Mouse (Mus musculus) retina, embryonic 14.5 days (tissue): ENCODE results near the gene Zhx3.

Source experiments
- DNase-seq: peaks from one replicate; pipeline ENCODE4 v3.0.0-alpha.2; 2015; ENCODE audit warnings: low spot score

The Zhx3 gene

DNA sequence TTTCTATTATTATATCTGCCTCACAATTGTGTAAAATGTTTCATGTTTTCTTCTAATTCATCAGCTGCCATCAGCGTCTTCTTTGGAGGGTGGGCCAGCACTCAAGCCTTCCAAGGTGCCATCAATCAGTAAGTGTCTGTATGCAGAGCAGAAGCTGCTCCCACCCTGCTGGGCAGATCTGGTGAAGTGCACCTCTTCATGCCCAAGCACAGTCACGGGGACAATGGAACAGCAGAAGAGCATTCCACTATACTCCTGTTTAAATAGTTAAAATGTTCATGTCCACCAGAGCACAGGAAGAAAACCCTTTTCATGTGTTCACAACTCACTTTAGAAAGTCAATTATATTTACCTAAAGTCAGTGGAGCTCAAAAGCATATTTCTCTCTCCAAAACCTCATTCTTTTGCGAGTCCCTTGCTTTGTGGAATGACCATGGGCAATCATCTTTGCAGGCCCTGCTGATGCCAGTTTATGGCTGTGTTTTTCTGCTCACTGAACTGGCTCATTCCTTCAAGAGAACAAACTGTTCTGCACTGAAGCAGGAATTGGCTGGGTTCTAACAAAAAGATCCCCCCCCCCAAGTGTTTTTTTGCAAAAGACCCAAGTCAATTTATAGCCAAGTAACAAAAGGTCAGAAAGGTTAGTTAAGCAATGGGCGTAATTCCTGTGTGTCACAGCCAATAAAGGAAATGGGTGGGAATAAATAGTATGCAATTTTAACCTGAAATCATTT is 67.8 kb downstream of the Zhx3 start:
- DNase-seq = no peak

DNA sequence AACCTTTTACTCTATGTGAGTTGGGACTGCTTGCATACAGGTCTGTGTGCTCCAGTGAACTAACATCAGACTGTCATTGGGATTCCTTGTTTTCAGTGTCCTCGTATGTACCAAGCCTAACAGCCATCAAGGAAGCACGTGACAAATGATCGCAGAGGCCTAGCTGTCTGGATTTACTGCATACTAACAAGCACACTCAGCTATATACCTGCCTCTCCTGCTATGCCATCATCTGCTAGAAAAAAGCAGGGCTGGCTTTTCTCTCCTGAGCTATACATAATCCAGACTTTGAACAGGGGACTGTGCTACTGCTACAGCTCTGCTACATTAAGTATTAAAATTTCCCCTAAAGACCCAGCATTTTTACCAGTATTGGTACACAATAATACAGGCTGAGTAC is 70.5 kb downstream of the Zhx3 start:
- no peak for DNase-seq

DNA sequence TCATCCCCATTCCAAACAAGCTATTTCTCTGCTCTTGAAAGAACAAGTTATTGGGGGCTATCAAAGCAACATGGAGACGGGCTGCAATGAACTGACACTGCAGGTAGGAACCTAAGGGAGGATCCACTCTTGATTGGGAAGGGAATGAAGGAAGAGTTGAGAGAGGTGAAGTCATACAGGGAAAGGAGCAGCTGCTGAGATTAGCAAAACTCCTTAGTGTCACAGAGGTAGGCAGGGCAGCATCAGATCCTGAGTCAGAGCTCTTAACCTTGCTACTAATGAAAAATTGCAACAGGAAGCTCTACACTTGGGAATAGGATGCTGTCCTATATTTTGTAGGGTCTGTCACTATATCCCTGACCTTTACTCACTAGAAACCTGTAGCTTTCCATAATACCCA is 71.8 kb downstream of the Zhx3 start:
- no peak for DNase-seq

DNA sequence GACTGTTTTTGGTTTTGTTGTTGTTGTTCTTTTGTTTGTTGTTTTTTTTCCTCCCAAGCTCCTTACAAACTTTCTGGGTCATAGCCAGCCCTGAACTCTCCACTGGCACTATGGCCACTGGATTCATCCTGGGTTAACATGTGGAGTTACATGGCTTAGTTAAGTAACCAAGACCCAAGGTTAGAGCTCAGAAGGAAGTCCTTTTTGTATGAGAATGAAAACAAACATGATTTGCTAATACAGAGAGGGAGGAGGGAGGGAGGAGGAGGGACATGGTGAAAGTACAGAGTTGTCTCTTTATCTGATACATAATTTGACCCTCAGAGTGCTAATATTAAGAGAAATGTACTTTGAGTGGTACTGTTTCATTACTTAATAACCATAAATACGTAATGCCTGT is 74.6 kb downstream of the Zhx3 start:
- DNase-seq = no peak

DNA sequence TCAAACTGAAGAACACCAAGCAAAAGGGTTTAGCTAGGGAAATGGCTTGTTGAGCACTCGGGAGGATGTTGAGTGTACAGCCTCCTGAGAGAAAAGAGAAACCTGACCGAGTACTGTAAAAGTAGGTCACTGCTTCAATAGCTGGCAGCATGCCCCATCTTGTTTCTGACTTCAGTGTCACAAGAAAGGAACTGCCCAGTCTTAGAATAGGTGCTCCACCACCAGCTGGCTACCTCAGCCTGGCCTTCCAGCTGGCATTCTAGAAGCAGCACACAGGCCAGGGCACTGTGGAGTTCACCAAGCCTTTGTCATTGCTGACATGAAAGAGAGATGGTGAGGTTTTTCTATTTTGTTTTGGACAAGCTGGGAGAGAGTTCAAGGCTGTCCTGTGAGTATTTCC is 75.8 kb downstream of the Zhx3 start:
- no peak for DNase-seq

DNA sequence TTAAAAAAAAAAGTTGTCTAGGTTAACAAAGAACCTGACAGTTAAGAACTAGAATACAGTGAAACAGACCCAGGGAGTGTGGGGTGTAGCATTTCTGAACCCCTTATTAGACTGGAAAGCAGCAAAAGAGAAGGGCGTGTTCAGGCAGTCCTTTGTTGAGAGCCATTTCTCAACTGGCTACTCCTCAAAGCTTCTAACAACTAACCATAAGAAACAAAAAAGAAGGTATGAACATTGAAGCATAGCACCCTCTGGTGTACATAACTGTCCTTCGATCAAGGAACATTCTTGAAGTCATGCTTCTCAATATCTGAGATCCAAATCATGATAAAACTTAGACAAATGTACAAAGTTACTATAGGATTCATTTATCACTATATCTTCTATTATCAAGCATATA is 79.7 kb downstream of the Zhx3 start:
- no peak for DNase-seq

DNA sequence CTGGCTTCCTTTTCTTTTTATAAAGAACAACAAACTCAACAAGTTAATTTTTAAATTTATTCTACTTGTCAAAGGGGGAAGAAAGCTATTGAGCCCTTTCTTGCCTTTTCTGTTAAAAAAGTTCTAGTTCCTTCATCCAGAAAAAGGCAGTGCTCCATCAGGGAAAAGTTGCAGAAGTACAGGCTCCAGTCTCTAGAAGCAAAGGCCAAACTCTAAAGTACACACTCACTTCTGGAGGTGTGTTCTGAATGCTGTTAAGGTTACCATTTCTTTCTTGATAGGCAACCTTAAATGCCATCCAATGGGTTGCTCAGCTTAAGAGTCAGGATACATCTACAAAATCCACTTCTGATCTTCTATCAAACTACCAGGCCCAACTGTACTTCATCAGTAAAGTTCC is 83.1 kb downstream of the Zhx3 start:
- DNase-seq = no peak

DNA sequence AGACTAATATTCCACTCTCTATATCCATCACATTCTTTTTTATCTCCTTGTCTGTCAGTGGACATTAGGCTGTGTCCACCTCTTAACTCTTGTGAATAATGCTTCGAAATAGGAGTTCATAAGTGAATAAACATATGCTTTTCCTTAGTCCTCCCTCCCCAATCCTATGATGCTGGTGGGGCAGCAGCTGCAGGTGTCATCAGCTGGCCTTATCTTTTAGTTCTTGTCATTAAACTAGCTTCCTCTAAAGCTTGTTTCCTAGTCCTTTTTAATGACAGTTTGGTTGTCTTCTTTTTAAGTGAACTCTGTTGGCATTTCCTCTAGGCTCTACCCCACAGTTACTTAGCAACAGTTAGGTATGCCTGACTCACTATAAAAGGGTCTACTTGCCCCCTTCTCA is 83.8 kb downstream of the Zhx3 start:
- no peak for DNase-seq

DNA sequence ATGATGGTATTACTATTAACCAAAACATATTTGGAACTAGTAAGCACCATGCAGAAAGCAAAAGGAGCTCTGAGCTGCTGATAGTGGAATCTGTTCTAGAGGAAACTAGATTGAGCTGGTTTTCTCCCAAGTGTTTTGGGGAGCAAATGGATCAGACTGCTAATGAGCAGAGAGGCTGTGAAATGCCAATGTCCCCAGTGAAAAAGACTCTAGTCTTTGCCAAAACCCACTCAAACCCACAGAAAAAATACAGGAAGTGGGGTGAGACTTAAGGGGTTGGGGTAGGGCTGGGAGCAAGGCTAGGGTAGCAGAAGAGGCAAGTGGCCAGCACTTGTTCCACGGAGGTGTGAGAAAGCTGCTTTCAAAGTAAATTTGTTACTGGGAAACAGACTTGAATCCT is 86.5 kb downstream of the Zhx3 start:
- DNase-seq = no peak

DNA sequence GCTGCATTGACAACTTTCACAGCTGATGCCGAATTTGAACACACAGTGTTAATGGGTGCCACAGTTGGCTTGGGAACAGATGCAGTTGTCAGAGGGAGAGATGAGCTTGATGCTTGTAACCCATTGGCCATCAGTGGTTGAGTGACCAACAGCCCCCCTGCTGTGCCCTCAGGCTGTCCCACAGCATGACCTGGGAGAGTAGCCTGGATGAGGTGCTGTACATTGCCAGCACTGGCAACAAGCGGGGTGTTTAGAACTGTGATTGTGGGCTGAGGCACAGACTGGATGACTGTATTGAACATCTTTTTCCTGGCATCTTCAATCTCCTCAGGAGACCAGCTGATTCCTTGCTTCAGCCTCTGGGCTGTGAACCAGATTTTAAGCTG is 92.0 kb downstream of the Zhx3 start:
- DNase-seq = no peak

DNA sequence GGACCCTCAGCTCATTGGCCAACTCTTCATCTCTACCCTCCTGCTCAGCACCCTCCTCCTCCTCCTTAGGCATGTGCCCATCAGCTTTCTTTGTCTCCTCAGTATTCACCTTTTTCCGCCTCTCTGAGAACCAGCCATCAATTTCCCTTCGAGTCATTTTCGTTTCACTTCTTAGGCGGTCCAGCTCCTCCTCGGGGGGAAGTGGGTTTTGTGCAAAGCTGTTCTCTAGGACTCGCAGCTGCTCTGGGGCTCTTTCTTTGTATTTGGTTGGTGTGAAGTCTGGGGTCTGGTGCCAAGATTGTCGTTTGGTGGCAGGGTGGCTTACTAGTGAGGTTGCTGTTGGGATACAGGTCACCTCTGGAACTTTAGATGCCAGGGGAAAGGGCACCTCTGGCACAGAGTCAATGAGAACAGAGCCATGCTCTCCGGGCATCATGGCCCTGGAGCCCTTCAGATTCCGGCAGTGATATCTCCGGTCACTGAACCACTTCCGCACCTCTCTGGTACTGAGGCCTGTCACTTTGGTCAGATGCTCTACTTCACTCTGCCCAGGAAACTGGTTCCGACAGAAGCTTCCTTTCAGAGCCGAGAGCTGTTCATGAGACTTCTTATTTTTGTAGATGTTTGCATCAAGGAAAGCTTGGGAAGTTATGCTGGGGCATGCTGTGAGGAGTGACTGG is 92.5 kb downstream of the Zhx3 start:
- DNase-seq = no peak

DNA sequence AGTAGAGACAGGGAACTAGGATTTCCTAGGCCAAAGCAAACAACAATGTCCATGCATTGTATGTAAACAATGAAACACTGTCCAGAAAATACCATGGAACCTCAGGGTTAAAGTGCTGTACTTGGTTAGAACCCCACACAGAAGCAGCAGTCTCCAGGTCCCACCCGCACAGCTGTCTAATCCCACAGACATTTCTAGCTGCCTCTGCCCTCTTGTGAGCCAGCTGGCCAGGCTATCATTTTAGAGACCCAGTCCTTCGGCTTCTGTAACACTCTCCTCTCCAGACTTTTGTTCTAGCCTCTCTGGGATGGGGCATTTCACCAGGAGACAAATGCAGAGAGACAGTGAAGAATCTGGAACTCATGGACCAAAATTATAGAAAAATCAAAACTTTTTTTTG is 94.8 kb downstream of the Zhx3 start:
- no peak for DNase-seq

DNA sequence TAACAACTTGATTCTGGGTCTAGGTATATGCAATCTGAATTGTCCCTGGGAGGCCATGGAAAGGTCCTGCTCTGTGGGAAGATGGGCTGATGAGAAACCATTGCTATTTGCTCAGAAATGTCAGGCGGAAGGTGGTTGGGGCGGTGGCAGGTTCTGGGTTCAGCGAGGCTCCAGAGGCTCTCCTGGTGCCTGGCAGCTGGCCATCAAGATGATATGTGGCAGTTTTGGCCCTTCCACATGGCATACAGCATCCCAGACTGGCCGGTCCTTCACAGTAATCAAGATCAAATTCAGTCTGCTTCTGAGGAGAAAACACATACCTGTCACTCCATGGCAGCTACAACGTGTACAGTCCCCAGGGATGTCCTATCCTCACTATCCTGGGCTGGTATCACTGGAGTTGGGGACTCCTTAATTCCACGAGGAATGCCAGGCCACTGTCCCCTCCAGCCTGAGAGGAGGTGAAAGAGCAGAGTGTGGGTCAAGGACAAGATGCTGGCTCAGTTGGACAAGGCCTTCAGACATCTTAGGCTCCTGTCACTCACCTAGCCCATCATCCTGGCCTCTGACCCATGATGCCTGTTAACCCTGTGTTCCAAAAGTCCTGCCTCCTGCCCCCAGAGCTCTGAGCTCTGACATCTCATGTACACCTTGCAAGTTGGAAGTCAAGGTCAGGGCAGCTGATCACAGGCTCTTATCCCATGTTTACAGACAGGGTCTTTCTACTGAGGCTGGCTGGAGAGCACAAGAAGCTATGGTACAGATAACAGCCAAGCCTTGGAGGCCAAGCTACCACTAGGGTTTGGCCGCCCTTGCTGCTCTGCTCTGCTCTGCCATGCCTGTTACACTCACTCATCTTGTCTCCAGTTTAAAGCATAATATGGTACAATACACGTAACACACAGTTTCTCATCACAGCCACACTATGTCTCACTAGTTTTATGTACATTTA is 101.2 kb downstream of the Zhx3 start:
- no peak for DNase-seq

DNA sequence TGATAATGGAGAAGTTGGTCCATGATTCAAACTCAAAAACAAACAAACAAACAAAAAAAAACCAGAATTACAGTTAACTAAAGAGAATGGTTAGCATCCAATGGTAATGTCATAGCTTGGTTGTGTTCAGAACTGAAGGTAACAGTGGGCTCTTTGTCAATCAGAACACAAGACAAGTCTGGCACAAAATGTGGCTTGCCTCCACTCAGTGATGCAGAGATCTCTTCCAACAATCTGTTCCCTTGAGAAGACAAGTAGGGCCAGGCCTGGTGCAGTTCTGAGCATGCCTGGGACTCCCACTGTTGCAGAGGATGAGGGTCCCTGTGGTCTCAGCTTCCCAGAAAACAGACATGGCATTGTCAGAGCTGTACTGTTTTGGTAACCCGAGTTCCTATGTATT is 101.9 kb downstream of the Zhx3 start:
- no peak for DNase-seq

DNA sequence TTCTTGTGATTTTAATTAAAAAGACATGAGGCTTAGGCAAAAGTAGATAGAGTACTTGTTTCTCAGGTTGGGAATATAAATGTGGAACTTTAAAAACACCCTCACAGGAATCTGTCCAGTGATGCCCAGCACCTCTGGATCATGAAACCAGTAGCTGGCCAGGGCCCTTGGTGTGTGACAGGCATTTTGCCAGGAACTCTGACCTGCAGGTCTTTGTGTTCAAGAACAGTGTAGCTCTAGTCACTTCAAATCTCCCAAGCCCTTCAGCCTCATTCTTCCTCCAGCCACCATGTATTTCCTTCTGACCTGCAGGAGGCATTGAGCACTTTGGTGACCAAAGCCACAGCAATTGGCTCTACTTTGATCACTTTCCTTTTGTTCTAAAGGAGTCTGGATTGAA is 102.4 kb downstream of the Zhx3 start:
- DNase-seq = no peak

DNA sequence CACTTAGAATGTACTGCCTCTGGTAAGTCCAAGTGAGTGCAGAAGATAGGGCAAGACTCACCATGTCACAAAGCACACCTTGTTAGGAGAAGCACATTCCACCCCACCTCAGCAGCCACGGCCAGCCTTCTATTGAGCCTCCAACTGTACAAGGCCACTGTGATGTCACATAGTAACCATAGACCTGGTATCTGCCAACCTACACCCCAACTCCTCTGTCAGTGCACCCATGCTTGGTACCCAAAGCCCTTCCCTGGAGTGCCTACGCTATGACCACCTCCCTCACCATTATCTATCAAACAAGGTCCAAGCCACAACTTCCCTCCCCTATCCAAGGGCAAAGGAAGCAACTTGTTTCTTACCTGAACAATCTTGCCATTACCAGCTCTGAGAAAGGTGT is 103.8 kb downstream of the Zhx3 start:
- no peak for DNase-seq

DNA sequence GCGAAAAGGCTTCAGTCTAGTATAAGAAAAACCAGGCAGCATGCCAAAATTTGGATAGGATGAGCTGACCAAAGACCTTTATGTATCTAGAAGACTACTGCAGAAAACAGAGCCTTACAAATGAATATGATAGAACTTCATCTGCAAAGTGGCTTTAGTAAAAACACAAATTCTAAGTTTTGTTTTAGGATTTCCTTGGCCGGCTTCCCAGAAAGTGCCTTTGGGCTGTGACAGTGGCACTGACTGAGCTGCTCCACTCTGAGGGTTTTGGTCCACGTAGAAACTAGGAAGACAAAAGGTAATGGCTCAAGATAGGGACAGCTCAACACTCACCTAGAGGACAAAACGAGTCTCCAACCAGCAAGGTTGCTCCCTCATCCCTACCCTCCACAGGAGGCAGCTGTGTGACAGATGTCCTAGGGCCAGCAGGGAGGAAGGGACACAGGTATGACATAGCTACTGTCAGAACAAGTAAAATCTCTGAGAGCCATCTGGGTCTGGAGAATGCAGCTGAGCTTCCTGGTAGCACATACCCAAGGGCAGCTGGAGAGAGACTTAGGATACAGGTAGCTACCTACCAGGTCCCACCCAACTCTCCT is 104.6 kb downstream of the Zhx3 start:
- DNase-seq = no peak

DNA sequence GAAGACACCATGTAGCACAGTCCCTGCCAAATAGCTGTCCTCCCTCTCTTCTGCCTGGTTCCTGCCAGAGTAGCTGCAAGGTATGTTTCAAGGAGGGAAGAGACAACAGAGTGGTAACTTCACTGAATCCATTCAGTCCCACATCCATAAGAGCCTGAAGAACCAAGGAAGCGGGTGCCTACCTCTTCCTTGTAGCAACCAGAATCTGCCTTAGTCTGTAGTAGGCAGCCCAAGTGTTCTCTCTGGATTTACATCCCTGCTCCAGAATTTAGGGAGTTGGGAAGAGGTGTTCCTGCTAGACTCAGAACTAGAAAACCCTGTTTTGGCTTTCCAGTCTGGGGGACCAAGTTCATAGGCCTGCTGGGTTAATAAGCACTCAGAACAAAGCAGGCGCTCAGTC is 105.6 kb downstream of the Zhx3 start:
- no peak for DNase-seq

DNA sequence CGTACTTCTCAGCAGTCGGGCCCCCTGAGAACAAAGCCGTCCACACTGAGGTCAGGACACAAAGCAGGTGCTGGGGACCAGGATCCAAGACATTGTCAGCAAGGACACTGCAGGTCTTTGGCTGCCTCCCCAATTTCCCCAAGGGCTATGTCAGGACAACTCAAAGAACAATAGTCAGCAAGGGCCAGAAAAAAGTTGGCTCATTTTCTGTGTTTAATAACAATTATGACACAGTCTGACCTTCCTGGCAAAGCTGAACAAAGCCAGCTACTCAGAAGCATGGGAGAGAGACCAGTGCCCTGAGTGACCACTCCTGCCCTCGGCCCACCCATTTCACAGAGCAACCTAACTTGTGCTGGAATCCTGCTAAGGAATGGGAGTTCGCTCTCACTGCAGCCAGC is 106.4 kb downstream of the Zhx3 start:
- no peak for DNase-seq

DNA sequence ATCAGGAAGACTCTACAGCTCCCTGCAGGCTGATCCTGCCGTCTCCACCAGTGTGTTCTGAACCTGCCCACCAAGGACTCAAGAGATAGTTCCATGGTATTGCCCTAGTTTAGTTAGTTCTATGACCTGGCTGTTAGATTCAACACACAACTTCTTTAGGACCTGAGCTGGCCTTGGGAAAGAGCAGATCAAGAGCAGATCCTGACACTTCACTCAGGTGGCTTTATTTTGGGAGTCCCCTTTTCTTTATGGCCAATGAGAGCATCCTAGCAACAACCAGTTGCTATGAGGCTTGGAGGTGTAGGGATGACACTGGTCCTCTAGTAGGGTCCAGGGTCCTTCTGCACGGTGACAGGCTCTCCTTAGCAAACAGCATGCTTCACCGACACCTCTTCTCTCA is 107.7 kb downstream of the Zhx3 start:
- DNase-seq = no peak

DNA sequence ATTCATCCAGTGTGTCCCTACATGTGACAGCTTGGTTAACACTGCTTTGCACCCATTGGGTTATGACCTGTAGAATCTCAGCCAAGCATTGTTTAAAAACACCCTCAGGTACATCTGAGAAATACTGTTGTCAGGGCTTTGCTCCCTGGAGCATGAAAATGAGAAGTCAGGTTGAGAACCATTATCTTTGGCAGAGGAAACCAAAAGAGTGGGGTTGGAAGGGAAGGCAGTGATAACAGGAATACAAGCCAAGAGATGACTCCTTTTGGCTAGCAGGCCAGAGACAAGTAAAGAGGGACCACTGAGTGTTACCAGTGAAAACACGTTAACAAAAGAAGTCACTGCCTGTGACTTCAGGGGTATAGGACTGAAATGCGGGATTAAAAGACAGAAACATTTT is 108.4 kb downstream of the Zhx3 start:
- no peak for DNase-seq

DNA sequence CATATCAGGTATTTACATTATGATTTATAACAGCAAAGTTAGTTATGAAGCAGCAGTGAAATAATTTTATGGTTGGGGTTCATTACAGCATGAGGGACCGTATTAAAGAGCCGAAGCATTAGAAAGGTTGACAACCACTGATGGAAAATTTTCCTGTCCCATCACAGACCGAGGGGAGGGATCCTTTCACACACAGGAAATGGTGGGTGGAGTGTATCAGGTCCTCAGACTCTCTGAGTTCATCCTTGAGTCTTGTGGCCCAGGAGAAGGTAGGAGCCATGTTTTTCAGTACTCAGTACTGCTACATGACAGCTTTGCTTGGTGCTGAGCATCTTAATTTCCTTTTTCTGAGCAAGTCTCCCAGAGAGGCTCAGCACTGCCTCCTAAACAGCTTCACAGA is 109.0 kb downstream of the Zhx3 start:
- DNase-seq = no peak
